11 mouse cellular contexts compared by ENCODE assay signal in the genomic region with DNA sequence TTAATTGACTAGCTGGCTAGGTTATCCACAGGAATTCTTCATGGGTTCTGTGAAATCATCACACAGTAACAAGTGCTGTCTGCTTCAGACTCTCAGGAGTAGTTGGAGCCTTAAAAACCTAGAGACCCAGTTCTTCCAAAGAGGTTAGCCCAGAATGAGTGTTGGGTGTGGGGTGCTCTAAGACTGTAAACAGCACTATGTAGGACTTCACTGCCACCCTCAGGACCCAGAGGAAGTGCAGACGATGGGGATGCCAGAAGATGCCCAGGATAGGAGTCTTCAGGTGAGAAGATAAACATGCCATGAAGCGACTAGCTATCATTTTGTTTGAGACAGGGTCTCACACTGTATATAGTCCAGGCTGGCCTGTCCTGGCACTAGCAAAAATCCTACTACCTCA. TPM values are rescaled to one million over a fixed set of nuclear protein-coding genes. Genes with fewer than 3 reads are reported as not detected.
DNase-seq lines count a peak whose midpoint lies in the region; ATAC-seq and TF ChIP-seq lines count a peak whose summit lies in the region.
"Had no signal": no experiment of that assay in that cellular context is flagged by ENCODE, and none has a peak within 500 bp of the region (broad histone marks: within the 10 kb centered on the region; RNA-seq: fewer than 3 reads in every experiment).

No protein-coding gene starts in this region.

- peak; percentile 52 for DNase-seq in intestine, embryonic 14.5 days (ENCODE audit: low spot score)
- DNase-seq in Patski (ENCODE audit: low read depth, low spot score), result no peak
- peak; percentile 25 to 33 for DNase-seq in frontal cortex, postnatal 14 days (ENCODE audit: low spot score in 2 of 2)
- DNase-seq in midbrain, postnatal 0 days (ENCODE audit: low spot score), result peak; percentile 73
- no peak for DNase-seq in ovary, postnatal 14 days (ENCODE audit: low spot score)
- no peak for DNase-seq in T-cell, adult 2 months (ENCODE audit: low spot score)
- no peak for DNase-seq in gastrocnemius, postnatal 36 days

- intact Hi-C loops in gastrocnemius, postnatal 36 days (cut with DNase I), result no loop called here

- no peak overlapping the region for H3K9ac ChIP-seq in intestine, embryonic 14.5 days (ENCODE audit: low read length)
- H3K9ac ChIP-seq in intestine, embryonic 16.5 days (ENCODE audit: low read depth, low read length), result no peak overlapping the region
- no peak overlapping the region for H3K9ac ChIP-seq in midbrain, postnatal 0 days (replicated peaks; ENCODE audit: low read length, poor library complexity, severe bottlenecking)
- H3K9ac ChIP-seq: liver, embryonic 14.5 days had no signal

- no peak overlapping the region for H3K4me3 ChIP-seq in intestine, embryonic 14.5 days (ENCODE audit: low read depth, low read length)
- H3K4me3 ChIP-seq in intestine, embryonic 16.5 days (ENCODE audit: low read length), result no peak overlapping the region
- H3K4me3 ChIP-seq in midbrain, postnatal 0 days (ENCODE audit: low read depth, low read length), result no peak overlapping the region

- no peak for TF ChIP-seq CTCF in Patski (IDR thresholded peaks at IDR 0.05)
- peak; percentile 74 for TF ChIP-seq CTCF in midbrain, postnatal 0 days (IDR thresholded peaks at IDR 0.05)

- peaks cover 54% of the 10 kb centered on the region for H3K27me3 ChIP-seq in intestine, embryonic 14.5 days (replicated peaks; ENCODE audit: control insufficient read depth, insufficient read depth, low read length)
- peaks cover 31% of the 10 kb centered on the region for H3K27me3 ChIP-seq in intestine, embryonic 16.5 days (replicated peaks; ENCODE audit: control insufficient read depth, insufficient read depth, low read length)
- peaks cover 42% of the 10 kb centered on the region for H3K27me3 ChIP-seq in Patski
- no peaks in the 10 kb centered on the region for H3K27me3 ChIP-seq in midbrain, postnatal 0 days (ENCODE audit: insufficient read depth, low read length)

- in situ Hi-C loops in Patski (cut with MboI; ENCODE audit: low pct_unique_long_range_greater_than_20kb), result no loop called here

- 53% methylated on average over 2 of the region's 2 CpGs for WGBS in intestine, embryonic 14.5 days
- WGBS in intestine, embryonic 16.5 days, result 38% methylated on average over 2 of the region's 2 CpGs
- WGBS in midbrain, postnatal 0 days, result 39% methylated on average over 2 of the region's 2 CpGs

- H3K4me2 ChIP-seq in intestine, embryonic 14.5 days (ENCODE audit: low read length), result no peak overlapping the region
- H3K4me2 ChIP-seq in intestine, embryonic 16.5 days (ENCODE audit: low read depth, low read length), result no peak overlapping the region
- no peak overlapping the region for H3K4me2 ChIP-seq in midbrain, postnatal 0 days (ENCODE audit: low read depth, low read length, poor library complexity, severe bottlenecking)

- H3K27ac ChIP-seq in intestine, embryonic 14.5 days (ENCODE audit: low read depth), result no peak overlapping the region
- H3K27ac ChIP-seq in intestine, embryonic 16.5 days (ENCODE audit: low read length), result no peak overlapping the region
- no peak overlapping the region for H3K27ac ChIP-seq in midbrain, postnatal 0 days (ENCODE audit: low read depth, low read length)
- H3K27ac ChIP-seq: liver, embryonic 14.5 days had no signal

- ATAC-seq in intestine, embryonic 14.5 days (replicated peaks; ENCODE audit: low FRiP score, low TSS enrichment, low read depth), result no peak
- ATAC-seq in intestine, embryonic 16.5 days, result no peak
- ATAC-seq in Patski, result peak; percentile 36
- ATAC-seq in midbrain, postnatal 0 days (ENCODE audit: low FRiP score), result 0 out of 2 replicates have a peak, but pooled peaks have one; percentile 48

- POLR2A ChIA-PET in Patski (lab: Charles Lee), result no interaction called here

- H3K9me3 ChIP-seq in intestine, embryonic 14.5 days (ENCODE audit: control insufficient read depth, low read length), result no peaks in the 10 kb centered on the region
- H3K9me3 ChIP-seq in intestine, embryonic 16.5 days (ENCODE audit: control insufficient read depth, low read length), result no peaks in the 10 kb centered on the region
- no peaks in the 10 kb centered on the region for H3K9me3 ChIP-seq in midbrain, postnatal 0 days (ENCODE audit: low read length)

- no peaks in the 10 kb centered on the region for H3K4me1 ChIP-seq in intestine, embryonic 14.5 days (replicated peaks; ENCODE audit: control insufficient read depth, insufficient read depth, low read length)
- H3K4me1 ChIP-seq in intestine, embryonic 16.5 days (ENCODE audit: control insufficient read depth, insufficient read depth, low read length), result 0 out of 2 replicates have a peak, but pooled peaks cover 3% of the 10 kb centered on the region
- H3K4me1 ChIP-seq in midbrain, postnatal 0 days (ENCODE audit: insufficient read depth, low read length), result no peaks in the 10 kb centered on the region

- no peaks in the 10 kb centered on the region for H3K36me3 ChIP-seq in intestine, embryonic 14.5 days (ENCODE audit: control insufficient read depth, insufficient read depth, low read length)
- no peaks in the 10 kb centered on the region for H3K36me3 ChIP-seq in intestine, embryonic 16.5 days (ENCODE audit: control insufficient read depth, insufficient read depth, low read length)
- no peaks in the 10 kb centered on the region for H3K36me3 ChIP-seq in midbrain, postnatal 0 days (ENCODE audit: insufficient read depth, low read length)

- CTCF ChIA-PET in Patski (lab: Charles Lee), result interaction anchor here (4.5 kb wide), 1 partner anchor 19 kb away, joined by 16 read pairs; no protein-coding TSS in a partner anchor

RNA-seq across cellular contexts. Expression of a gene that starts 0.7 kb away (rescaled TPM):
- polyA plus RNA-seq in intestine, embryonic 14.5 days (2014; fragmentation: Nextera tagmentation; extraction: Ambion mirVana), result 0.42 and 0.52 TPM in 2 replicates
- polyA plus RNA-seq in intestine, embryonic 16.5 days (2015; fragmentation: Nextera tagmentation; extraction: Ambion mirVana), result 0.23 TPM in 2 replicates
- 6.1 TPM for polyA plus RNA-seq in Patski (2021)
- total RNA-seq in midbrain, postnatal 0 days (2014; rRNA removed), result 20.7 and 21.0 TPM in 2 replicates
- 9.1 and 13.7 TPM in 2 replicates for polyA plus RNA-seq in midbrain, postnatal 0 days (2015; fragmentation: Nextera tagmentation; extraction: Ambion mirVana)
- not detected for total RNA-seq in gastrocnemius, postnatal 36 days (2021)
- total RNA-seq: ES-E14; hematopoietic stem cell, adult 5-6 weeks had no signal

Comparison
In these comparisons a context has a peak if more than half of its experiments do, and no peak if none do; other contexts are left out.
1. ATAC-seq: peak in Patski (single experiment) and midbrain, postnatal 0 days (single experiment); none in intestine, embryonic 14.5 days (single experiment) and intestine, embryonic 16.5 days (single experiment).
2. DNase-seq: peak in intestine, embryonic 14.5 days (single experiment), frontal cortex, postnatal 14 days (2 of 2) and midbrain, postnatal 0 days (single experiment); none in Patski (single experiment), ovary, postnatal 14 days (single experiment), T-cell, adult 2 months (single experiment) and gastrocnemius, postnatal 36 days (0 of 2).